Comparison of ENCODE assay signal across 9 mouse cellular contexts in genomic region chr15:84957851-84958250, GRCm38 (mm10). TPM values are rescaled to one million over a fixed set of nuclear protein-coding genes. Genes with fewer than 3 reads are reported as not detected.
DNase-seq lines count a peak whose midpoint lies in the region; ATAC-seq lines count a peak whose summit lies in the region.
"Had no signal": no experiment of that assay in that cellular context is flagged by ENCODE, and none has a peak within 500 bp of the region (broad histone marks: within the 10 kb centered on the region; RNA-seq: fewer than 3 reads in every experiment).

No protein-coding gene starts in this region.

- H3K9me3 ChIP-seq in hindbrain, embryonic 12.5 days (replicated peaks): no peaks in the 10 kb centered on the region
- H3K9me3 ChIP-seq in midbrain, embryonic 14.5 days (ENCODE audit: control insufficient read depth, low read length): no peaks in the 10 kb centered on the region
- no peaks in the 10 kb centered on the region for H3K9me3 ChIP-seq in intestine, embryonic 15.5 days
- H3K9me3 ChIP-seq: embryonic facial prominence, embryonic 12.5 days had no signal

- no peak overlapping the region for H3K27ac ChIP-seq in hindbrain, embryonic 12.5 days
- no peak overlapping the region for H3K27ac ChIP-seq in midbrain, embryonic 14.5 days (replicated peaks; ENCODE audit: low read depth, low read length)
- H3K27ac ChIP-seq in intestine, embryonic 15.5 days: no peak overlapping the region
- H3K27ac ChIP-seq: embryonic facial prominence, embryonic 12.5 days; liver, embryonic 14.5 days had no signal

- H3K4me3 ChIP-seq in hindbrain, embryonic 12.5 days: no peak overlapping the region
- no peak overlapping the region for H3K4me3 ChIP-seq in midbrain, embryonic 14.5 days (replicated peaks; ENCODE audit: low read depth, low read length)
- no peak overlapping the region for H3K4me3 ChIP-seq in intestine, embryonic 15.5 days (replicated peaks)
- H3K4me3 ChIP-seq: embryonic facial prominence, embryonic 12.5 days had no signal

- no peak overlapping the region for H3K4me2 ChIP-seq in hindbrain, embryonic 12.5 days (replicated peaks)
- H3K4me2 ChIP-seq in midbrain, embryonic 14.5 days (ENCODE audit: low read length): no peak overlapping the region
- no peak overlapping the region for H3K4me2 ChIP-seq in intestine, embryonic 15.5 days (replicated peaks)
- H3K4me2 ChIP-seq: embryonic facial prominence, embryonic 12.5 days had no signal

- peak; percentile 66 for ATAC-seq in hindbrain, embryonic 12.5 days (ENCODE audit: low FRiP score)
- peak; percentile 35; the same call in 1 of the 2 replicates for ATAC-seq in midbrain, embryonic 14.5 days (ENCODE audit: low FRiP score, low TSS enrichment)
- no peak for ATAC-seq in intestine, embryonic 15.5 days
- no peak for ATAC-seq in inflammation-experienced regulatory T-cells, adult 6 months

- no peaks in the 10 kb centered on the region for H3K27me3 ChIP-seq in hindbrain, embryonic 12.5 days
- no peaks in the 10 kb centered on the region for H3K27me3 ChIP-seq in midbrain, embryonic 14.5 days (ENCODE audit: control insufficient read depth, insufficient read depth, low read length)
- no peaks in the 10 kb centered on the region for H3K27me3 ChIP-seq in intestine, embryonic 15.5 days (replicated peaks)
- H3K27me3 ChIP-seq: embryonic facial prominence, embryonic 12.5 days had no signal

- peak; percentile 70 for DNase-seq in Muller cell, postnatal 12 days (ENCODE audit: inconsistent ontology term)
- peak; percentile 37 for DNase-seq in ZHBTc4 (ENCODE audit: low read depth, low spot score)
- DNase-seq in midbrain, embryonic 14.5 days: peak; percentile 83
- no peak for DNase-seq in urinary bladder, adult 18-20 months (ENCODE audit: low spot score in 2 of 2)

- H3K4me1 ChIP-seq in hindbrain, embryonic 12.5 days: peaks cover 26% of the 10 kb centered on the region
- H3K4me1 ChIP-seq in midbrain, embryonic 14.5 days (ENCODE audit: control insufficient read depth, insufficient read depth, low read length): peaks cover 17% of the 10 kb centered on the region
- no peaks in the 10 kb centered on the region; the same call in 1 of the 2 replicates for H3K4me1 ChIP-seq in intestine, embryonic 15.5 days (replicated peaks)

- H3K36me3 ChIP-seq in hindbrain, embryonic 12.5 days: peaks cover 45% of the 10 kb centered on the region
- H3K36me3 ChIP-seq in midbrain, embryonic 14.5 days (ENCODE audit: control insufficient read depth, insufficient read depth, low read length): peaks cover 47% of the 10 kb centered on the region
- H3K36me3 ChIP-seq in intestine, embryonic 15.5 days: peaks cover 21% of the 10 kb centered on the region; the same call in 1 of the 2 replicates

- no peak overlapping the region for H3K9ac ChIP-seq in hindbrain, embryonic 12.5 days
- H3K9ac ChIP-seq in midbrain, embryonic 14.5 days (replicated peaks; ENCODE audit: low read length): no peak overlapping the region
- H3K9ac ChIP-seq in intestine, embryonic 15.5 days: no peak overlapping the region
- H3K9ac ChIP-seq: embryonic facial prominence, embryonic 12.5 days; liver, embryonic 14.5 days had no signal

- 26% methylated on average over 3 of the region's 3 CpGs for WGBS in hindbrain, embryonic 12.5 days
- WGBS in midbrain, embryonic 14.5 days: 21% methylated on average over 3 of the region's 3 CpGs
- WGBS in intestine, embryonic 15.5 days: 44% methylated on average over 3 of the region's 3 CpGs

RNA-seq across cellular contexts. Expression of gene 5031439G07Rik, which starts 30.5 kb away (rescaled TPM):
- polyA plus RNA-seq in hindbrain, embryonic 12.5 days (2016; fragmentation: Nextera tagmentation; extraction: Ambion mirVana): 18.7 TPM in 2 replicates
- polyA plus RNA-seq in midbrain, embryonic 14.5 days (2014; fragmentation: Nextera tagmentation; extraction: Ambion mirVana): 22.0 and 23.2 TPM in 2 replicates
- polyA plus RNA-seq in intestine, embryonic 15.5 days (2015; fragmentation: Nextera tagmentation; extraction: Ambion mirVana): 9.6 and 12.6 TPM in 2 replicates
- polyA plus RNA-seq in inflammation-experienced regulatory T-cells, adult 6 months (2017; shearing (Covaris generic)): 1 to 10 TPM; 1.1 to 1.9 (median 1.3) TPM

RNA-seq across cellular contexts. Expression of gene Nup50, which starts 34.6 kb away (rescaled TPM):
- 56.4 and 58.0 TPM in 2 replicates for polyA plus RNA-seq in hindbrain, embryonic 12.5 days (2016; fragmentation: Nextera tagmentation; extraction: Ambion mirVana)
- 19.4 and 28.7 TPM in 2 replicates for polyA plus RNA-seq in midbrain, embryonic 14.5 days (2014; fragmentation: Nextera tagmentation; extraction: Ambion mirVana)
- polyA plus RNA-seq in intestine, embryonic 15.5 days (2015; fragmentation: Nextera tagmentation; extraction: Ambion mirVana): 36.8 and 40.4 TPM in 2 replicates
- 10 to 100 TPM; 18.8 to 32.6 (median 20.8) TPM for polyA plus RNA-seq in inflammation-experienced regulatory T-cells, adult 6 months (2017; shearing (Covaris generic))

RNA-seq across cellular contexts. Expression of gene Gm29666, which starts 38.0 kb away (rescaled TPM):
- 0.77 and 0.88 TPM in 2 replicates for polyA plus RNA-seq in hindbrain, embryonic 12.5 days (2016; fragmentation: Nextera tagmentation; extraction: Ambion mirVana)
- polyA plus RNA-seq in midbrain, embryonic 14.5 days (2014; fragmentation: Nextera tagmentation; extraction: Ambion mirVana): 0.46 and 0.51 TPM in 2 replicates
- 0.58 and 0.71 TPM in 2 replicates for polyA plus RNA-seq in intestine, embryonic 15.5 days (2015; fragmentation: Nextera tagmentation; extraction: Ambion mirVana)
- under 1 TPM; 0.55 to 0.63 (median 0.63) TPM for polyA plus RNA-seq in inflammation-experienced regulatory T-cells, adult 6 months (2017; shearing (Covaris generic))

RNA-seq across cellular contexts. Expression of gene Upk3a, which starts 59.1 kb away (rescaled TPM):
- polyA plus RNA-seq in hindbrain, embryonic 12.5 days (2016; fragmentation: Nextera tagmentation; extraction: Ambion mirVana): 0.19 and 0.21 TPM in 2 replicates
- polyA plus RNA-seq in midbrain, embryonic 14.5 days (2014; fragmentation: Nextera tagmentation; extraction: Ambion mirVana): 0.33 and 0.40 TPM in 2 replicates
- 1.5 and 2.1 TPM in 2 replicates for polyA plus RNA-seq in intestine, embryonic 15.5 days (2015; fragmentation: Nextera tagmentation; extraction: Ambion mirVana)
- not detected for polyA plus RNA-seq in inflammation-experienced regulatory T-cells, adult 6 months (2017; shearing (Covaris generic))
- polyA plus RNA-seq: liver, embryonic 14.5 days had no signal

Comparison
In these comparisons a context has a peak if more than half of its experiments do, and no peak if none do; other contexts are left out.
1. DNase-seq: peak in Muller cell, postnatal 12 days (single experiment), ZHBTc4 (single experiment) and midbrain, embryonic 14.5 days (single experiment); none in urinary bladder, adult 18-20 months (0 of 2).
2. ATAC-seq: peak in hindbrain, embryonic 12.5 days (single experiment) and midbrain, embryonic 14.5 days (single experiment); none in intestine, embryonic 15.5 days (single experiment) and inflammation-experienced regulatory T-cells, adult 6 months (single experiment).